Mouse (Mus musculus): Measurements from ENCODE around the gene Zpr1.

The Zpr1 gene

DNA sequence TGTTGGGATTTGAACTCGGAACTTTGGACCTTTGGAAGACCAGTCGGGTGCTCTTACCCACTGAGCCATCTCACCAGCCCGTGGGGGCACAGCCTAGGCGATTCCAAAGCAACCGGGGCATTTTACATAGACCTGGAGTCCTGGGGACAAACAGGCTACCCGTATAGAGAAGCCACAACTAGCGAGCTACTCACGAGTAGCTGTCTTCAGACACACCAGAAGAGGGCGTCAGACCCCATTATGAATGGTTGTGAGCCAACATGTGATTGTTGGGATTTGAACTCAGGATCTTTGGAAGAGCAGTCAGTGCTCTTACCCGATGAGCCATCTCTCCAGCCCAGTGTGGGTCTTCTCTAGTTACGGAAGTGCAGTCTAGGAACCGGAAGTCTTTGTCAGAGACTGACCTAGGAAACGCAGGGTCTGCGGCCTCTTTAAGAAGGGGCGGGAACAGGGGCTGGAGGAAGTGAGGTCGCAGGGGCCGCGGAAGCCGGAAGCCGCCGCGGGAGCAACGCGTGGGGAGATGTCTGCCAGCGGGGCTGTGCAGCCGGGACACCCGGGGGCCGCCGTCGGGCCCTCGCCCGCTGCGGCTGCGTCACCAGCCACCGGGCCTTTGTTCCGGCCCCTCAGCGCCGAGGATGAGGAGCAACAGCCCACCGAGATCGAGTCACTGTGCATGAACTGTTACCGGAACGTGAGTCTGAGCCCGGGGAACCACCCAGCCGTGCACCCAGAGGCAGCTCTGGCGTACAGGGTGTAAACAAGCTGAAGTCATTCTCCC lies at the start of gene Zpr1:
Zpr1 (plus strand) TSS at position 388 of the 778 bp plus-strand sequence.
- peak; percentile 86 to 89 for DNase-seq (ENCODE audit: low spot score in 2 of 2)

- DNase-seq (ENCODE audit: low spot score in 2 of 2), result no peak
Measured at GRCm38 (mm10) chr9:46223090-46223489, 49.8 kb upstream of the Zpr1 start.

DNA sequence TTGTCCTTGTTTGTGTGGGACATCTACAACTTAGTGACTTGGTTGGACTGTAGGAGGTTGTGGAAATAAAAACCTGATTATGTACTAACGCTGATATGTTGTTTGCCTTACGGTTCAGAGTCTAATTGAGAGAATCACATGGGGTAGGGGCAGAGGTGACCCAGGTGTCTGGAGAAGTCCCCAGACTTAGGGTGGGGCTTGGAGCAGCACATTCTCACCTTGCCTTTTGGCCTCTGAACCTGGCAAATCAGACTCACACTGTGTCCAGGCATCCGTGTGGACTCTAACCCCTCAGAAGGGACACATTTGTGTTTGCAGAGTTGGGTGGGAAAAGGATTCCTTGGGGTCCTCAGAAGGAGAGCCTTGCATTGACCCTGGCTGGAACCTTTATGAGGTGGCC lies 48.8 kb upstream of the Zpr1 start:
- no peak for DNase-seq (ENCODE audit: low spot score in 2 of 2)

GRCm38 (mm10) chr9:46224945-46225660 lies 47.8 kb upstream of the Zpr1 start:
- no peak for DNase-seq (ENCODE audit: low spot score in 2 of 2)

DNA sequence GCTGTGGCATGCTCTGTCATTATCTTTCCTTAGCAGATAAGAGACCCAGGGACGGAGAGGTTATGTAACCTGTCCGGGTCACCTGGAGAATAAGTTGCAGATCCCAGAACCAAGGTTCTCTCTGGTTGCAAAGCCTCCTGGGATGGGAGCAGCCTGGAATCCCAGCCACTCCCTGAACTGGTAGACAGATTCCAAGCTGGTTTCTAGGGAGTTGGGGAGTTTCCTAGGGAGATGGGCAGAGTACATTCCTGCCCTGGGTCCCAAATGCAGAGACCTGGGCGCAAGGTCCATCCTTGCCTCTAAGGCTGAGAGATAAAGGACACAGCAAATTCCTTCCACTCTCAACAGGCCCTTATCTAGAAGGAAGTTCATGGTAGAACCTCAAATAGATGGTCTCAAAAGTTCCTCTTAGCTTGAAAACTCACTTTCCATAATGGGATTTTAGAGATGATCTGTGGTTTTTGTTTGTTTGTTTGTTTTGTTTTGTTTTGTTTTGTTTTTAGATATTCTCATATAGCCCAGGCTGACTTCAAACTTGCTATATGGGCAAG lies 45.7 kb upstream of the Zpr1 start:
- no peak for DNase-seq (ENCODE audit: low spot score in 2 of 2)

GRCm38 (mm10) chr9:46228491-46228890 lies 44.4 kb upstream of the Zpr1 start, which contains the start of gene Apoa1:
Apoa1 (plus strand) TSS chr9:46228580.
- no peak for DNase-seq (ENCODE audit: low spot score in 2 of 2)

- peak; percentile 88 for DNase-seq (ENCODE audit: low spot score in 2 of 2)
Measured at GRCm38 (mm10) chr9:46229573-46230449, 43.1 kb upstream of the Zpr1 start.

- no peak for DNase-seq (ENCODE audit: low spot score in 2 of 2)
Measured at GRCm38 (mm10) chr9:46230450-46230975, 42.4 kb upstream of the Zpr1 start.

DNA sequence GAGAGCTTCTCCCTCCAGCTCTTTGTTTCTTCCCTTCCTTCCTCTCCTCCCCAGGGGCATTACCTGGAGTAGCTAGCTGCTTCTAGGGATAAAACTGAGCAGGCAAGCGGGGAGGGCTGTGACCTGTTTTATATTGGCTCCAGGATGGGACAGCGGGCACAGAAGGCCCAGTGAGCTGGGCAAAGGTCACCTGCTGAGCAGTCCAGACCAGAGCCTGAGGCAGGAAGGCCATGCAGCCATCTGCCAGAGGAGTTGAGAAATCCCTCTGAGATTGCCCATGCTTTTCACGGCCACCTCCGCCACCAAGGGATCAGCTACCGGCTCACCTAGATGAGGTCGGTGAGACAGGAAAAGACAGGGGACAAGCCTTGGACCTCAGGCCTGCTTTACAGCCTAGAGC lies 37.7 kb upstream of the Zpr1 start:
- DNase-seq (ENCODE audit: low spot score in 2 of 2), result no peak

DNA sequence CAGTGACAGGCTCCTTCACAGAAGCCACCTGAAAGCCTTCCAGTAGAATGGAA lies 37.4 kb upstream of the Zpr1 start, which contains the start of gene Apoc3:
Apoc3 (minus strand) TSS at position 41 of the 53 bp plus-strand sequence.
- no peak for DNase-seq (ENCODE audit: low spot score in 2 of 2)

DNA sequence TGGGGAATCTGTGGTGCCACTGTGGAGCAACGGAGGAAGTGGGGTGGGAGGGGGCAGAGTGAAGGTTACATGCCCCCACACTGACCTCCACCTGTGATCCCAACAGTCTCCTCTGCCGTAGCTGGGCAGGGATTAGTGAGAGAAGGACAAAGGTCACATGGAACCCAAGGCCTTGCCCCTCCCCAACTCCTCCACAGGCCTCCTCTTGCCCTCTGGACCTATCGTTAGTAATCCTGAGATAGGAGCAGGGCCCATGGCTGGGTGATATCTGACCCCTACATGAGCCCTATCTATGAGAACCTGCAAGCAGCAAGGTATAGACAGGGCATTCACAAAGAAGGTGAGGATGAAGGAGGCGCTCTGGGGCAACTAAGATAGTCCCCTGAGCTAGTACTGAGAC lies 37.2 kb upstream of the Zpr1 start:
- no peak for DNase-seq (ENCODE audit: low spot score in 2 of 2)

- DNase-seq (ENCODE audit: low spot score in 2 of 2), result no peak
Measured at GRCm38 (mm10) chr9:46238850-46239249, 34.0 kb upstream of the Zpr1 start.

DNA sequence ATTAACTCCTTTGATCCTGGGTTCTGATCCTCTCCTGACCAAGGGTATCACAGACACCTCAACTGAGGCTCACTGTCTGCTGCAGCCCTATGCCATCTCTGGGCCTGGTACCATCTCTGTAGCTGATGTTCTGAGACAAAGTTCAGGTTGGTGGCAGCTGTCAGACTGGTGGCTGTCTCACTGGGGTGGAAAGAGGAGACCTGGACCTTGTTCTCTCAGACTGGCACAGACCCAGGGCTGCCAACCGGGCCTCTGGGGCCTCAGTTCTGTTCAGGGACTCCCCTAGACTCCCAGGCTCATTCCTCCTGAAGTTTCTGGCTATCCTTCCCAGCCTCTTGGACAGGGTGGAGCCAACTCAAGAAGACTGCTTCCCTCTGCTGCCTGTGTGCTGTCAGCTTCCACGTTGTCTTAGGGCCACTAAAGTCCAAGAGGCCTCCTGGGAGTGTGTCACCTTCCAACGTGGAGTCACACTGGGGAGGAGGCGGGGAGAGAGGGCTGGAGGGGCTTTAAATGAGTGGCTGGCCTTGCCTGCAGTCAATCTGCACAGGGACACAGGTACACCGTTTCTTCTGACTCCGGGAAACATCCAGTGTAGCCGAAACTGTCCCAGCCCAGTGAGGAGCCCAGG lies 32.2 kb upstream of the Zpr1 start, which contains the start of gene Apoa4:
Apoa4 (plus strand) TSS at position 171 of the 628 bp plus-strand sequence.
- no peak for DNase-seq (ENCODE audit: low spot score in 2 of 2)

- no peak for DNase-seq (ENCODE audit: low spot score in 2 of 2)
Measured at GRCm38 (mm10) chr9:46241818-46242217, 31.0 kb upstream of the Zpr1 start.

DNA sequence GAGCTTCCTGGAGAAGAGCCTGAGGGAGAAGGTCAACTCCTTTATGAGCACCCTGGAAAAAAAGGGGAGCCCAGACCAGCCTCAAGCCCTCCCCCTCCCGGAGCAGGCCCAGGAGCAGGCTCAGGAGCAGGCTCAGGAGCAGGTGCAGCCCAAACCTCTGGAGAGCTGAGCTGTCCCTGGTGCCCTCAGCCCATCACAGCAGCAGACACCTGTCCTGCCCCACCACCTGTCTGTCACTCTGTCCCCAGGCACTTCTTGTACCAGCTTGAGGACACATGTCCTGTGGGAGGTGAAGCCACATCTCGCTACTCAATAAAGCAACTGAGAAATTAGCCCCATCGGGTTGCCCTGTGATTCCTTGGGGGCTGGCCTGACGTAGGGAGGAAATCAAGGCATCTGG lies 29.7 kb upstream of the Zpr1 start:
- no peak for DNase-seq (ENCODE audit: low spot score in 2 of 2)

- DNase-seq (ENCODE audit: low spot score in 2 of 2), result no peak
Measured at GRCm38 (mm10) chr9:46243584-46243983, 29.3 kb upstream of the Zpr1 start.

- peak; percentile 23 to 33 for DNase-seq (ENCODE audit: low spot score in 2 of 2)
Measured at GRCm38 (mm10) chr9:46246752-46247324, 26.0 kb upstream of the Zpr1 start.

DNA sequence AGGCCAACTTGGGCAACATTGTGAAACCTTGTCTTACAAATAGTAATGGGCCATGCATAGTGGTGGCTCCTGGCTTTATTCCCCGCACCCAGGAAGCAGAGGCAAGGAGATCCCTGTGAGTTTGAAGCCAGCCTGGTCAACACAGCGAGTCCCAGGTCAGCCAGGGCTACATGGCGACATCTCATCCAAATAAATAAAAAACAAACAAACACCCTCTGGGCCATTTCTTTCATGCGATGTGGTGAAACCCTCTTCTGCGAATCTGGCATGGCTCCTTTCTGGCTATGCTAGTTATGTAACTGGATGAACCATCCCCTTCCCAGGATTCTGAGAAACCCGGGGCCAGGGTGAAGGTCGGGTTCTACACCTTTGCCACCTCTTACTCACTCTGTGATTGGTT lies 16.7 kb upstream of the Zpr1 start:
- DNase-seq (ENCODE audit: low spot score in 2 of 2), result no peak

DNA sequence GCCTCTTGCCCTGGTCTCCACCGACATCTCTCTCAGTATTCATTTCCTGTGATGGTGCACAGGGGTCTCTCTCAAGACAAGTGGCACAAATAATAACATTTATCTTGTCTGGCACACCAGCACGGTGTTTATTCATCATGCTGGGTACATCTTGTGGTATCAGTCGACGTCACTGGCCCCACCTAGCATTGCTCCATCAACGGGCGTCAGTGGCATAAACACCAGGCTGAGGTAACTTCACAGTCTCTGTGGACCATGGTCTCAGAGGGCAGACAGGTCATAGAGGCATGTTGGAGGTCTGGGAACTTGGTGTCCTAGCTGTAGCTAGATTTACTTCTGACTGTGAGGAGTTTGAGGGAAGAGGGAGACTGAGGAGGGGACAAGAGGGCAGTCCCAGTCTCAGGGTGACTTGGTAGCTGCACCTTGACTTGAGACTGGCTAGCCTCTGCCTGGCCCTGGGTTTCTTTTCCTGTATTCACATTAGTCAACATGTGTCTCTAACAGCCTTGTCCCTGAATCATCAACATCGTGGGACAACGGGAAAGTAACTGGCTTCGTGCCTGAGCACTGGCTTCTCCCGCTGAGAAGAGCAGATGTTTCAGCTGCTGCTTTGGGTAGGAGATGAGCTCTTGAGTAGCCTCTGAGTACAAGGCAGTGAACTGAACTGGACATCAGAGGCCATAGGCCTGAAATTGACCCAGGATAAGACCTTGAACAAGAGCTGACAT lies 16.0 kb upstream of the Zpr1 start:
- DNase-seq (ENCODE audit: low spot score in 2 of 2), result no peak

DNA sequence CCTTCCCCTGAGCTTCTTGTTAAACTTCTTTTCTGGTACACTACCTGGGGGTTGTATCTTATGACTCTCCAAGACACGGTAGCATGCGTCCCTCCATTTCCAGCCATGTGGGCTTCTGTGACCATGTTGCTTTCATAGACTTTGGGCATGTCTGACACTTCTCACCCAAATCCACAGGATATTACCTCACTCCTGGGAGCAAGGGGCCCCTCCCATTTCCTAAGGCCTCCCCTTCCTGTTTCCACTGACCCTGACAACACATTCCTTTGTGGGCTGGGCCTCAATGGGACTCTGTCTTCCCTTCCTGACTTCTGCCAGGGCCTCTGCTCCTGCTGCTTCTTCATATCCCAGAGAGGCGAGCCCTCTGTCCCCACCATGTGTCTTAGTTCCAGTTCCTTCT lies 15.3 kb upstream of the Zpr1 start:
- no peak for DNase-seq (ENCODE audit: low spot score in 2 of 2)

DNA sequence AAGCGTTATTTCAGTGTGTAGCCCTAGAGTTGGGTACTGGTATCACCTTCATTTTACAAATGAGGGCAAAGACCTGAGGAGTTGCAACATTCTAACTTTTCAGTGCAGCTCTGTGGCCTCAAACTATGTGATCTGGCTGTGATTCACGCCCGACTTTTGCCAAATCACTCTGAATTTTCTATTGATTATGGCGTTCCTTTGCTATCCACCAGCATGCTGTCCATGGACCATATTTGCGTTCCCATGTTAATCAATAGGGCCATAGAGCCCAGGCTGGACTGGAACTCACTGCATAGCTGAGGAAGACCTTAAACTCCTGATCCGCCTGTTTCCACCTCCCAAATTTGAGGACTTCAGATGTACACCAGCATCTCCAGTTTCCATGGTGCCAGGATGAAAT lies 13.8 kb upstream of the Zpr1 start:
- DNase-seq (ENCODE audit: low spot score in 2 of 2), result no peak

All from right cerebral cortex, postnatal 36 days (tissue).